Mouse (Mus musculus): ENCODE data around the gene Pax5. TPM values are rescaled to one million over a fixed set of nuclear protein-coding genes. Genes with fewer than 3 reads are reported as not detected.
"Not testable (repeated sequence)": the region's sequence is repeated elsewhere in the genome, so short reads cannot be mapped to it uniquely, and the experiment has no call there.

Pax5 gene
- polyA plus RNA-seq (2015; fragmentation: Nextera tagmentation; extraction: Ambion mirVana) = 0.34 TPM in 1 of 2 replicates, not detected in the other

DNA sequence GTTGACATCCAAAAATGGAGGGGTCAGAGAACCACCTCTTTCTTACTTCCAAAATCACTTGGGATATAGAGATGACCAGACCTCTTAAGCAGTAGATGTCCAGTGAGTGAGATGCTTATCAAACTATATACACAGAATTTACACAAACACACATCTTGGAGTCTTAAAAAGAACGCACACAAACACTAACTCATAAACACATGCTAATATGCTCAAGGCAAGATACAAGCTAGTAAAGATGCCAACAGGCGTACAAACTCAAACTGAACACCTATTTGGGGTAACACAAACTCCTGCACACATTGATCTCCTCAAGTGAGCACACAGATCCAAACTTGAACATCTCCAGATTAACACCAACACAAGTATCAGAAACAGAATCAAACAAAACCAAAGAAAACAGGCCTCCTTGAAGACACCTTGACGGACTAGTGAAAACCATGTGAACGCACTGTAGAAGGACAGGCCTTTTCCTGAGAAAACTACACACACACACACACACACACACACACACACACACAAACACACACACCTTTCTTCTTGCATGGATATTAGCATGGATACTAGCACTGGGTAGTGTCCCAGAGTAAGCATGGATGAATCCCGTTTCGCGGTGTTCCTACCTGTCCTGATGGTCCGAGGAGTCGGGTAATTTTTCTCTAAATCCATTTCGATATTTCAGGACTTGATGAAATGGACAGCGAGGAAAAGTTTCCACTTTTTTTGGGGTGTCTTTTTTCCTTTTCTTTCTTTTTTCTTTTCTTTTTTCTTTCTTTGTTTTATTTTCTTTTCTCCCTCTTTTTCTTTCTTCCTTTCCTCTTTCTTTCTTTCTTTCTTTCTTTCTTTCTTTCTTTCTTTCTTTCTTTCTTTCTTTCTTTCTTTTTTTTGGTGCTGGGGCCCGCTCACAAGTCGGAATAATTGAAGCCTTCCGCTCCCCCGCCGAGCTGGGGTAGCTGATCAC lies at the start of gene Pax5:
Pax5 (minus strand) TSS at position 748 of the 961 bp plus-strand sequence.
- Histone ChIP-seq H3K9ac (ENCODE audit: low read length) (no peak within 1 kb of the TSS), H3K4me2 (ENCODE audit: low read depth, low read length) (no peak within 1 kb of the TSS), H3K27ac (ENCODE audit: low read length) (no peak within 1 kb of the TSS), H3K4me3 (ENCODE audit: low read length) (0 out of 2 replicates have a peak within 1 kb of the TSS, but pooled peaks have one; percentile 0), H3K27me3 (ENCODE audit: control insufficient read depth, insufficient read depth, low read length) (peaks cover 93% of the 10 kb centered on the region), H3K4me1 (ENCODE audit: control insufficient read depth, insufficient read depth, low read length) (peaks cover 3% of the 10 kb centered on the region), H3K36me3 (ENCODE audit: control insufficient read depth, insufficient read depth) (no peaks in the 10 kb centered on the region), H3K9me3 (replicated peaks; ENCODE audit: control insufficient read depth, low read length) (no peaks in the 10 kb centered on the region)
- 30% methylated on average over 16 of the region's 16 CpGs for WGBS
- no peak for ATAC-seq (replicated peaks; ENCODE audit: extremely low read depth, insufficient read depth, low FRiP score)

DNA sequence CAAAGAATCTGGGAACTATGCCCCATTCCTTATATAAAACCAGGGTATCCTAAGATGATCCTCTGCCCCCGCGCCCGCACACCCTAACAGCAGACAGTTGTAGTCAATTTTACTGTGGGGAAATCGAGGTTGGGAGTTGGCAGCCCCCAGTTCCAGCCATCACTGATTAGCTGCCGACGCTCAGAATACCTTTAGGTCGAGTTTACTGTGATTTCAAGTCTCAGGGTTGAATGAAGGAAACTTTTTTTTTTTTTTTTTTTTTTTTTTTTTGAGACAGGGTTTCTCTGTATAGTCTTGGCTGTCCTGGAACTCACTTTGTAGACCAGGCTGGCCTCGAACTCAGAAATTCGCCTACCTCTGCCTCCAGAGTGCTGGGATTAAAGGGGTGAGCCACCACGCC lies 46.8 kb upstream of the Pax5 start:
- H3K4me1 ChIP-seq (ENCODE audit: control insufficient read depth, insufficient read depth, low read length); H3K27me3 ChIP-seq (ENCODE audit: control insufficient read depth, insufficient read depth, low read length); H3K9me3 ChIP-seq (replicated peaks; ENCODE audit: control insufficient read depth, low read length); H3K36me3 ChIP-seq (ENCODE audit: control insufficient read depth, insufficient read depth); ATAC-seq (replicated peaks; ENCODE audit: extremely low read depth, insufficient read depth, low FRiP score): not testable (repeated sequence)
- Histone ChIP-seq H3K4me3 (ENCODE audit: low read length) (peak overlapping the region; percentile 87), H3K4me2 (ENCODE audit: low read depth, low read length) (peak overlapping the region; percentile 91), H3K9ac (ENCODE audit: low read length) (peak overlapping the region; percentile 97), H3K27ac (ENCODE audit: low read length) (peak overlapping the region; percentile 94)
- WGBS = 5% methylated on average over 10 of the region's 10 CpGs

DNA sequence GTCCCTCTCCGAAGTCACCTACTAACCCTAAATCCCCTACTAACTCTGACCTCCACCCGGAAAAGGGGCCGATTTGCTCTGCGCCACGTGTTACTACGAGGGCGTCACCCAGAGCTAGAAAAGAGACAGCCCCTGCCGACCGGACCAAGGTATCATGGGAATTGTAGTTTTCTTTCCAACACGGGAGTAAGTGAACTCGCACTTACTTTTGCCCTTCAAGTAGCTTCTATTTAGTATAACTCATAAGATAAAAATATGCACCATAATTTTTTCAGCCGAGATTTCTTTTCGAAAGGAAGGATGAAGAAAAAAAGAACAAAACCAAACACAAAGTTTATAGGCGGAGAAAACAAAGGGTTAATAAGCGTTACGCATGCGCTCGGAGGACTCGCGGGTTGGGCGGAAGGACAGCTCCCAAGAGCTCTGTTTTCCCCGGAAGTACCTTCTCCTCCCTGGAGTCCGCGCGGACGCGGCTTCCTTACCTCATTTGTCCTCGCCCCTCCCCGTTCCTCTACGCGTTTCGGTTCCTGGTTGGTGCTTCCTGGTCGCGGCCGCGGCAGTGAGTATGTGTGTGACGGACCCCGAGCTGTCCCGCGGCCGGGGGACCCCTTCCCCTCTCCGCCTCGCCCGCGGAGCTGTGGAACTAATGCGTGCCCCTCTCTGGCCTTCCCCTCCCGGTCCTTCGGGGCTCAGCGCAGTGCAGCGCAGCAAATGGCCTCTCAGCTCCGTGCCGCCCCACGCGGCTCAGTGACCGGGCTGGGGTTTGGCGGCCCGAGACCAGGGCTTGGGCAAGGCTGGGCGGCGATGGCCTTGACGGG lies 46.1 kb upstream of the Pax5 start:
- ATAC-seq (replicated peaks; ENCODE audit: extremely low read depth, insufficient read depth, low FRiP score) = peak; percentile 98

DNA sequence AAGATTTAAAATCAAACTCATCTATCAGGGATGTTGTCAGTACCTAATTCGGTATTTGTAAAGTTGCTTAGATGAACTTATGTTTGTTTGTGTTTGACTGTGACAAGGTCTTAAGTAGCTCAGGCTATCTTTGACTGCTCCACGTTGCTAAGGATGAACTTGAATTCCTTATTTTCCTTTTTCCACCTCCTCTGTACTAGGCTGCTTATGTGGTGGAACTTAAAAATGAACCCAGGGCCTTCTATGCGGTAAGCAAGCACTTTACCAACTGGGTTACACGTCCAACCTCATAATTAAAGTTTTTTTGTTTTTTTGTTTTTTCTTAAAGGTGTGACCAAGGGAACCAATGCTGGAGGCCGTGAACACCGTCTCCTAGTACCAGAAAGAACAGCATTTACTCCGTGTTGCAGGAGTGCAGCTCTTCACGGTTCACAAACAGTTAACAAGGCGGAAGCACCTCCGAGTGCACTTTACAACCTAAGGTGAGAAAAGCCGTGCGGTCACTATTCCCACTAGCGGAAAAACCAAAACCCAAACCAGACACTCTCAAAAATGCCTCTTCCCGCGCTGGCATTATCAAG lies 45.4 kb upstream of the Pax5 start, which contains the start of gene Zcchc7:
Zcchc7 (plus strand) TSS at position 325 of the 581 bp plus-strand sequence.
- peak; percentile 20; the same call in 1 of the 2 replicates for ATAC-seq (replicated peaks; ENCODE audit: extremely low read depth, insufficient read depth, low FRiP score)
- H3K4me1 ChIP-seq (ENCODE audit: control insufficient read depth, insufficient read depth, low read length) = 0 out of 2 replicates have a peak, but pooled peaks cover 3% of the 10 kb centered on the region
- WGBS = 4% methylated on average over 15 of the region's 15 CpGs

More for the DNA sequence above, 46.1 kb upstream of the Pax5 start:
- Histone ChIP-seq H3K36me3 (ENCODE audit: control insufficient read depth, insufficient read depth) (no peaks in the 10 kb centered on the region), H3K4me3 (ENCODE audit: low read length) (peak overlapping the region; percentile 87), H3K27ac (ENCODE audit: low read length) (peak overlapping the region; percentile 94), H3K4me1 (ENCODE audit: control insufficient read depth, insufficient read depth, low read length) (0 out of 2 replicates have a peak, but pooled peaks cover 3% of the 10 kb centered on the region), H3K9ac (ENCODE audit: low read length) (peak overlapping the region; percentile 97), H3K4me2 (ENCODE audit: low read depth, low read length) (peak overlapping the region; percentile 91), H3K27me3 (ENCODE audit: control insufficient read depth, insufficient read depth, low read length) (no peaks in the 10 kb centered on the region), H3K9me3 (replicated peaks; ENCODE audit: control insufficient read depth, low read length) (no peaks in the 10 kb centered on the region)
- under 1% methylated on average over 60 of the region's 60 CpGs for WGBS

DNA sequence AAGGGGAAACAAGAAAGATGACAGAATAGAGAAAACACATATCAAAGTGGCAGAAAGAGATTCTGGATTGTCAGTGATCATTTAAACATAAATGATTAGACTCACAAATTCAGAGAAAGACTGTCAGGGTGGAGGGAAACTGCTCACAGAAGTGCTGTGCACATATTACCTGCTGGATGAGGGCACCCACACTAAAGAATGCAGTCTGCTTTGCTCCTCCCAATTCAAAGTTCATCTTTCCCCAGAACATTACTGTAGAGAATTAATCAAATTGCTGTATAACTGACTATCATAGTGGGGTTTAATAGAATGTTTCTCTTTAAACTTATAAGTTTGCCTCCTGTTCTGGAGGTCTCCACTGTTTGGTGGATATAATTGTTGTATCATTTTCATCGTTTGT lies 30.2 kb upstream of the Pax5 start:
- no peaks in the 10 kb centered on the region for H3K4me1 ChIP-seq (ENCODE audit: control insufficient read depth, insufficient read depth, low read length)
- no peak overlapping the region for H3K27ac ChIP-seq (ENCODE audit: low read length)
- no peak overlapping the region for H3K4me2 ChIP-seq (ENCODE audit: low read depth, low read length)
- WGBS = 58% methylated on average over 1 of the region's 1 CpGs
- H3K36me3 ChIP-seq (ENCODE audit: control insufficient read depth, insufficient read depth) = no peaks in the 10 kb centered on the region
- no peaks in the 10 kb centered on the region for H3K27me3 ChIP-seq (ENCODE audit: control insufficient read depth, insufficient read depth, low read length)
- peaks cover 3% of the 10 kb centered on the region for H3K9me3 ChIP-seq (replicated peaks; ENCODE audit: control insufficient read depth, low read length)
- H3K4me3 ChIP-seq (ENCODE audit: low read length) = no peak overlapping the region
- H3K9ac ChIP-seq (ENCODE audit: low read length) = no peak overlapping the region
- ATAC-seq (replicated peaks; ENCODE audit: extremely low read depth, insufficient read depth, low FRiP score) = no peak

More for the DNA sequence above, 45.4 kb upstream of the Pax5 start, which contains the start of gene Zcchc7:
- H3K9ac ChIP-seq (ENCODE audit: low read length) = peak within 1 kb of the TSS; percentile 97
- no peaks in the 10 kb centered on the region for H3K9me3 ChIP-seq (replicated peaks; ENCODE audit: control insufficient read depth, low read length)
- no peaks in the 10 kb centered on the region for H3K27me3 ChIP-seq (ENCODE audit: control insufficient read depth, insufficient read depth, low read length)
- peak within 1 kb of the TSS; percentile 87 for H3K4me3 ChIP-seq (ENCODE audit: low read length)
- peak within 1 kb of the TSS; percentile 94 for H3K27ac ChIP-seq (ENCODE audit: low read length)
- H3K4me2 ChIP-seq (ENCODE audit: low read depth, low read length) = peak within 1 kb of the TSS; percentile 91
- no peaks in the 10 kb centered on the region for H3K36me3 ChIP-seq (ENCODE audit: control insufficient read depth, insufficient read depth)

DNA sequence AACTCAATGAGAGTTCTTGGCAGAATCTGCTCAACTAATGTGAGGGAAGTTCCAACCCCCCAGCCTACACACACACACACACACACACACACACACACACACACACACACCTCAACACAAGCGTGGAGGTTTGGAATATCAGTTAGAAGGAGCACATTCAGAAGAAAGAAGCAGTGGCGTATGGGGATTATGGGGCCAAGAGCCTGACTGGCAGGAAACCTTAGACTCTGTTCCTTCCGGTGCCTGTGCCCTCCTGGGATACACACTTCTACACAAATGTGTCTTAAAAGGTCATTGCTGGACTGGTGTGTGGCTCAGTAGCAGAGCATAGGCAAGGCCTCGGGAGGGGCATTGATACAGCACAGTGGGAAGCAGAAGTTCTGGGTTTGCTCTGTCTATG lies 10.9 kb upstream of the Pax5 start:
- Histone ChIP-seq H3K27me3 (ENCODE audit: control insufficient read depth, insufficient read depth, low read length) (peaks cover 30% of the 10 kb centered on the region), H3K36me3 (ENCODE audit: control insufficient read depth, insufficient read depth) (no peaks in the 10 kb centered on the region), H3K4me3 (ENCODE audit: low read length) (no peak overlapping the region), H3K9me3 (replicated peaks; ENCODE audit: control insufficient read depth, low read length) (no peaks in the 10 kb centered on the region), H3K4me2 (ENCODE audit: low read depth, low read length) (no peak overlapping the region), H3K9ac (ENCODE audit: low read length) (no peak overlapping the region), H3K27ac (ENCODE audit: low read length) (no peak overlapping the region), H3K4me1 (ENCODE audit: control insufficient read depth, insufficient read depth, low read length) (no peaks in the 10 kb centered on the region)
- 85% methylated on average over 4 of the region's 4 CpGs for WGBS
- ATAC-seq (replicated peaks; ENCODE audit: extremely low read depth, insufficient read depth, low FRiP score) = no peak

DNA sequence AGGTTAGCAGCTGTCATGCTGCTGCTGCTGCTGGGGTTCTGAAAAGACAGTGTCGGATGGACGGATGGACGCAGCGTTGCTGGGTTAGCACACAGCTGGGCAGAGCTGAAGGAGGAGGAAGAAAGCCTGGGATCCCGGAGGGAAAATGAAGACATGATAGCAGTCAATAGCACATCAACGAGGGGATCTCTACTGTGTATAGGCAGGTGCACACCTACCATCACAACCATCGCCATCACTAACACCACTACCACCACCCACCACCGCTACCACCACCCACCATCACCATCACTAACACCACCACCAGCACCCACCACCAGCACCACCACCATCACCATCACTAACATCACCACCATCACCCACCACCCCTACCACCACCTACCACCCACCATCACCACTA lies 9.8 kb upstream of the Pax5 start:
- Histone ChIP-seq H3K27me3 (ENCODE audit: control insufficient read depth, insufficient read depth, low read length) (peaks cover 36% of the 10 kb centered on the region), H3K36me3 (ENCODE audit: control insufficient read depth, insufficient read depth) (no peaks in the 10 kb centered on the region), H3K9ac (ENCODE audit: low read length) (no peak overlapping the region), H3K4me3 (ENCODE audit: low read length) (no peak overlapping the region), H3K27ac (ENCODE audit: low read length) (no peak overlapping the region), H3K4me2 (ENCODE audit: low read depth, low read length) (no peak overlapping the region), H3K4me1 (ENCODE audit: control insufficient read depth, insufficient read depth, low read length) (no peaks in the 10 kb centered on the region), H3K9me3 (replicated peaks; ENCODE audit: control insufficient read depth, low read length) (no peaks in the 10 kb centered on the region)
- WGBS = 80% methylated on average over 8 of the region's 8 CpGs
- no peak for ATAC-seq (replicated peaks; ENCODE audit: extremely low read depth, insufficient read depth, low FRiP score)

DNA sequence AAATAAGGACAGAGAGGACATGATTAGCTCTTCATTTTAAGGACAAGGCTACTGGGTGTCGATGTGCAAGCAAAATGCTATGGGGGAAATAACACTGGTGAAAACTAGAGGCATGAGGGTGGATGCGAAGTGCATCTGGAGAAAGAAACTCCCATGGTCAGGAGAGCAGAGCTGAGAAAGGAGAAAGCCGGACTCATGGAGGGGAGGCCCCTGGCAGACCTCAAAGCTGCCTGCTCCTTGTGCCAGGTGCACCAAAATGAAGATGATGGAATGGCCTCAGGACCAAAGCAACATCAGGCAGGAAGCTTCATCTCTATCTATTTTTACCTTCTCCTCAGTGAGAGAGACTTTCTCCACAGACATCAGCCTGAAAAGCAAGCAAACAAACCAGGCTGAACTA lies 7.4 kb upstream of the Pax5 start:
- Histone ChIP-seq H3K4me1 (ENCODE audit: control insufficient read depth, insufficient read depth, low read length) (no peaks in the 10 kb centered on the region), H3K36me3 (ENCODE audit: control insufficient read depth, insufficient read depth) (no peaks in the 10 kb centered on the region), H3K4me2 (ENCODE audit: low read depth, low read length) (no peak overlapping the region), H3K9me3 (replicated peaks; ENCODE audit: control insufficient read depth, low read length) (no peaks in the 10 kb centered on the region), H3K27me3 (ENCODE audit: control insufficient read depth, insufficient read depth, low read length) (peaks cover 60% of the 10 kb centered on the region), H3K27ac (ENCODE audit: low read length) (no peak overlapping the region), H3K4me3 (ENCODE audit: low read length) (no peak overlapping the region), H3K9ac (ENCODE audit: low read length) (no peak overlapping the region)
- ATAC-seq (replicated peaks; ENCODE audit: extremely low read depth, insufficient read depth, low FRiP score) = no peak
- 73% methylated on average over 3 of the region's 3 CpGs for WGBS
